ENCODE assay signal across 8 mouse cellular contexts in the genomic region with DNA sequence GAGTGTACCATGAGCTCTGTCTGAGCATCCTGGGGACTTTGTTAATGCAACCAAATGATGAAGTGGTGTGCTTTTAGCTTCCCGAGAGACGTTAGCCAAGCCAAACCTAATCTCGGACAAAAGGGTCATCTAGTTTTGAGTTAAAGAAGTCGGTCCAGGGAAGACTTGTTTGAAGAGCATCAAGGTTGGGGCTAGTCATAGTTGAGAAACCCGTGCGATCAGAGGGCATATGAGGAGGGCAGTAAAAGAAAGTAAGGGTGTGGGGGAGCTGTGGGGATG. TPM values are rescaled to one million over a fixed set of nuclear protein-coding genes. Genes with fewer than 3 reads are reported as not detected.
DNase-seq lines count a peak whose midpoint lies in the region; ATAC-seq and TF ChIP-seq lines count a peak whose summit lies in the region.

No protein-coding gene starts in this region.

- no peak for TF ChIP-seq POLR2A in bone marrow macrophage, adult 2 months (IDR thresholded peaks at IDR 0.05; ENCODE audit: borderline replicate concordance, low read depth, low read length)

- DNase-seq in kidney, postnatal 4 days: no peak
- DNase-seq in retina, postnatal 1 day: no peak
- no peak for DNase-seq in thymus, postnatal 25 days

- H3K36me3 ChIP-seq in kidney, embryonic 15.5 days: peaks cover 73% of the 10 kb centered on the region
- peaks cover 65% of the 10 kb centered on the region for H3K36me3 ChIP-seq in hindbrain, embryonic 15.5 days
- peaks cover 36% of the 10 kb centered on the region for H3K36me3 ChIP-seq in midbrain, embryonic 16.5 days (ENCODE audit: control insufficient read depth, insufficient read depth, low read length)

- H3K27ac ChIP-seq in kidney, embryonic 15.5 days: peak overlapping the region; percentile 88
- peak overlapping the region; percentile 64 for H3K27ac ChIP-seq in bone marrow macrophage, adult 2 months (ENCODE audit: insufficient read depth, low read depth, low read length)
- peak overlapping the region; percentile 73 for H3K27ac ChIP-seq in hindbrain, embryonic 15.5 days (replicated peaks)
- H3K27ac ChIP-seq in midbrain, embryonic 16.5 days (ENCODE audit: low read length): peak overlapping the region; percentile 79

- no peaks in the 10 kb centered on the region for H3K9me3 ChIP-seq in kidney, embryonic 15.5 days (replicated peaks)
- H3K9me3 ChIP-seq in hindbrain, embryonic 15.5 days: no peaks in the 10 kb centered on the region
- no peaks in the 10 kb centered on the region for H3K9me3 ChIP-seq in midbrain, embryonic 16.5 days (replicated peaks; ENCODE audit: control insufficient read depth, low read length, poor library complexity, severe bottlenecking)

- H3K4me1 ChIP-seq in kidney, embryonic 15.5 days: peaks cover 28% of the 10 kb centered on the region
- peaks cover 7% of the 10 kb centered on the region for H3K4me1 ChIP-seq in bone marrow macrophage, adult 2 months (ENCODE audit: control insufficient read depth, insufficient read depth, low read length)
- H3K4me1 ChIP-seq in hindbrain, embryonic 15.5 days (replicated peaks): peaks cover 18% of the 10 kb centered on the region
- peaks cover 10% of the 10 kb centered on the region for H3K4me1 ChIP-seq in midbrain, embryonic 16.5 days (ENCODE audit: control insufficient read depth, insufficient read depth, low read length)

- H3K9ac ChIP-seq in kidney, embryonic 15.5 days: peak overlapping the region; percentile 81
- peak overlapping the region; percentile 71 for H3K9ac ChIP-seq in hindbrain, embryonic 15.5 days
- H3K9ac ChIP-seq in midbrain, embryonic 16.5 days (ENCODE audit: low read depth, low read length): peak overlapping the region; percentile 61

- H3K4me3 ChIP-seq in kidney, embryonic 15.5 days (replicated peaks): peak overlapping the region; percentile 87
- peak overlapping the region; percentile 74 for H3K4me3 ChIP-seq in bone marrow macrophage, adult 2 months (ENCODE audit: insufficient read depth, low read length)
- peak overlapping the region; percentile 65 for H3K4me3 ChIP-seq in hindbrain, embryonic 15.5 days
- peak overlapping the region; percentile 76 for H3K4me3 ChIP-seq in midbrain, embryonic 16.5 days (ENCODE audit: low read depth, low read length)

- ATAC-seq in kidney, embryonic 15.5 days (replicated peaks; ENCODE audit: low FRiP score): no peak
- no peak for ATAC-seq in hindbrain, embryonic 15.5 days (ENCODE audit: low FRiP score, low read depth)
- ATAC-seq in midbrain, embryonic 16.5 days: no peak
- no peak for ATAC-seq in CD4-positive, CD25-positive, alpha-beta regulatory T cell, adult 4 months

- H3K27me3 ChIP-seq in kidney, embryonic 15.5 days: no peaks in the 10 kb centered on the region
- H3K27me3 ChIP-seq in hindbrain, embryonic 15.5 days: no peaks in the 10 kb centered on the region
- H3K27me3 ChIP-seq in midbrain, embryonic 16.5 days (ENCODE audit: control insufficient read depth, insufficient read depth, low read depth, low read length): no peaks in the 10 kb centered on the region

- H3K4me2 ChIP-seq in kidney, embryonic 15.5 days: peak overlapping the region; percentile 88
- H3K4me2 ChIP-seq in hindbrain, embryonic 15.5 days: peak overlapping the region; percentile 78
- H3K4me2 ChIP-seq in midbrain, embryonic 16.5 days (ENCODE audit: low read length): peak overlapping the region; percentile 93

- no peak for TF ChIP-seq CTCF in bone marrow macrophage, adult 2 months (IDR thresholded peaks at IDR 0.05; ENCODE audit: low read depth, low read length)

- WGBS in kidney, embryonic 15.5 days: 3% methylated on average over 6 of the region's 6 CpGs
- 12% methylated on average over 6 of the region's 6 CpGs for WGBS in hindbrain, embryonic 15.5 days
- WGBS in midbrain, embryonic 16.5 days: 11% methylated on average over 6 of the region's 6 CpGs

RNA-seq across cellular contexts. Expression of a gene that starts 0.8 kb away (rescaled TPM):
- polyA plus RNA-seq in kidney, embryonic 15.5 days (2015; fragmentation: Nextera tagmentation; extraction: Ambion mirVana): 122 and 133 TPM in 2 replicates
- 76.5 and 77.9 TPM in 2 replicates for polyA plus RNA-seq in bone marrow macrophage, adult 2 months (2012; ENCODE audit: insufficient read depth, insufficient read length, missing spikeins)
- 148 and 158 TPM in 2 replicates for polyA plus RNA-seq in hindbrain, embryonic 15.5 days (2015; fragmentation: Nextera tagmentation; extraction: Ambion mirVana)
- polyA plus RNA-seq in midbrain, embryonic 16.5 days (2015; fragmentation: Nextera tagmentation; extraction: Ambion mirVana): 145 and 152 TPM in 2 replicates
- polyA plus RNA-seq in CD4-positive, CD25-positive, alpha-beta regulatory T cell, adult 4 months (2017; shearing (Covaris generic)): 100 to 1,000 TPM; 177 to 239 TPM

RNA-seq across cellular contexts. Expression of a gene that starts 4.9 kb away (rescaled TPM):
- polyA plus RNA-seq in kidney, embryonic 15.5 days (2015; fragmentation: Nextera tagmentation; extraction: Ambion mirVana): 37.1 and 50.4 TPM in 2 replicates
- polyA plus RNA-seq in bone marrow macrophage, adult 2 months (2012; ENCODE audit: insufficient read depth, insufficient read length, missing spikeins): 17.4 TPM in 2 replicates
- 35.5 and 39.2 TPM in 2 replicates for polyA plus RNA-seq in hindbrain, embryonic 15.5 days (2015; fragmentation: Nextera tagmentation; extraction: Ambion mirVana)
- 31.8 and 33.6 TPM in 2 replicates for polyA plus RNA-seq in midbrain, embryonic 16.5 days (2015; fragmentation: Nextera tagmentation; extraction: Ambion mirVana)
- 100 to 1,000 TPM; 209 to 296 TPM for polyA plus RNA-seq in CD4-positive, CD25-positive, alpha-beta regulatory T cell, adult 4 months (2017; shearing (Covaris generic))

RNA-seq across cellular contexts. Expression of a gene that starts 13.5 kb away (rescaled TPM):
- polyA plus RNA-seq in kidney, embryonic 15.5 days (2015; fragmentation: Nextera tagmentation; extraction: Ambion mirVana): 28.4 and 32.0 TPM in 2 replicates
- 52.5 and 61.4 TPM in 2 replicates for polyA plus RNA-seq in bone marrow macrophage, adult 2 months (2012; ENCODE audit: insufficient read depth, insufficient read length, missing spikeins)
- 20.0 and 22.6 TPM in 2 replicates for polyA plus RNA-seq in hindbrain, embryonic 15.5 days (2015; fragmentation: Nextera tagmentation; extraction: Ambion mirVana)
- polyA plus RNA-seq in midbrain, embryonic 16.5 days (2015; fragmentation: Nextera tagmentation; extraction: Ambion mirVana): 15.9 and 19.7 TPM in 2 replicates
- 10 to 100 TPM; 15.7 to 23.0 TPM for polyA plus RNA-seq in CD4-positive, CD25-positive, alpha-beta regulatory T cell, adult 4 months (2017; shearing (Covaris generic))

RNA-seq across cellular contexts. Expression of a gene that starts 18.1 kb away (rescaled TPM):
- 1.6 and 3.1 TPM in 2 replicates for polyA plus RNA-seq in kidney, embryonic 15.5 days (2015; fragmentation: Nextera tagmentation; extraction: Ambion mirVana)
- 0.47 TPM in 1 of 2 replicates, not detected in the other for polyA plus RNA-seq in bone marrow macrophage, adult 2 months (2012; ENCODE audit: insufficient read depth, insufficient read length, missing spikeins)
- 51.9 and 59.2 TPM in 2 replicates for polyA plus RNA-seq in hindbrain, embryonic 15.5 days (2015; fragmentation: Nextera tagmentation; extraction: Ambion mirVana)
- 59.1 and 65.9 TPM in 2 replicates for polyA plus RNA-seq in midbrain, embryonic 16.5 days (2015; fragmentation: Nextera tagmentation; extraction: Ambion mirVana)
- polyA plus RNA-seq in CD4-positive, CD25-positive, alpha-beta regulatory T cell, adult 4 months (2017; shearing (Covaris generic)): 1 to 10 TPM; 1.3 to 2.4 TPM

RNA-seq across cellular contexts. Expression of a gene that starts 24.7 kb away (rescaled TPM):
- 41.4 and 44.0 TPM in 2 replicates for polyA plus RNA-seq in kidney, embryonic 15.5 days (2015; fragmentation: Nextera tagmentation; extraction: Ambion mirVana)
- polyA plus RNA-seq in bone marrow macrophage, adult 2 months (2012; ENCODE audit: insufficient read depth, insufficient read length, missing spikeins): 130 and 141 TPM in 2 replicates
- 46.6 and 48.0 TPM in 2 replicates for polyA plus RNA-seq in hindbrain, embryonic 15.5 days (2015; fragmentation: Nextera tagmentation; extraction: Ambion mirVana)
- 46.4 and 49.0 TPM in 2 replicates for polyA plus RNA-seq in midbrain, embryonic 16.5 days (2015; fragmentation: Nextera tagmentation; extraction: Ambion mirVana)
- 100 to 1,000 TPM in 1 of 2 experiments, 10 to 100 TPM in 1; 81.2 to 128 TPM for polyA plus RNA-seq in CD4-positive, CD25-positive, alpha-beta regulatory T cell, adult 4 months (2017; shearing (Covaris generic))
